Mouse (Mus musculus) left cerebral cortex, adult 11 months (tissue): ENCODE results near the gene Fgfr2.
"Not testable (repeated sequence)": the region's sequence is repeated elsewhere in the genome, so short reads cannot be mapped to it uniquely, and the experiment has no call there.

Experiments used
- DNase-seq: peaks from one replicate; pipeline ENCODE4 v3.0.0; 2022; ENCODE audit warnings: low spot score

The Fgfr2 gene

GRCm38 (mm10) chr7:130510243-130510642 is 2612.9 kb downstream of the Fgfr2 start:
- DNase-seq: no peak

GRCm38 (mm10) chr7:130503006-130503405 is 2620.1 kb downstream of the Fgfr2 start:
- DNase-seq: no peak

GRCm38 (mm10) chr7:130501499-130501898 is 2621.7 kb downstream of the Fgfr2 start:
- DNase-seq: no peak

DNA sequence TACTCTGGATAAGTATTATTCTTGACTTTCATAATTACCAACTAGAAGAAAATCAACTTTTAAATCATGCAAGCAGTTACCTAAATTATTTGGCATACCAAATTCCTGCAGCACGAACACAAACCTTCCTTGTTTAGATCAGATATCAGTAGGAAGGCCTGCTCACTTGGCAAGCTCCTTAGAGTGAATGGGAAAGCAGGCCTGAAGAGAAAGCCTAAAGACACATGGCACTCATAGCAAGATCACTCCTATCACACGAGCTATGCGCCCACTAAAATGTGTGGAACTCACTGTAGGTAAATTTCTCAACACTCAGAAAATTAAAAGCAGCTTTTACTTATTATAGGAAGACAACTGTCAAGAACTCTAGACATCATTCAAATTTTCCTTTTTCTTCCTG is 2629.8 kb downstream of the Fgfr2 start:
- no peak for DNase-seq

- DNase-seq: no peak
Observed at GRCm38 (mm10) chr7:130492026-130492425, 2631.1 kb downstream of the Fgfr2 start.

- not testable (repeated sequence) for DNase-seq
Observed at GRCm38 (mm10) chr7:130479003-130479402, 2644.1 kb downstream of the Fgfr2 start.

DNA sequence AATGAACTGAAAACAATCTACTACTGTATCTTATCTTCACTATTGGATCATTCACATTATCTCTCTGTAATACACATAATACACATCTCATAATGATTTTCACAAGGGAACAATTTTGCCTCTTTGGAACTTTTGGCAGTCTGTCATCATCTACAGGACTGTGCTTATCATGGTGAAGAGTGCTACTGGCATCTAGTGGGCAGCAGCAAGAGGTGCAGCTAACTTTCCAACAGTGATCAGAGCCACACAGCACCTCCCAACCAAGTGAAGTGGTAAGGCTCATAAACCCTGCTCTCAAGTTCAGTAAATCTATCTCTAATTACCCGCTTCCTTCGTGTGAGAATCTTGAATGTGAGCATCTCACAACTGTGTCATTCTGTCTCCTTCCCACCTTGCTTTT is 2647.2 kb downstream of the Fgfr2 start:
- peak; percentile 37 for DNase-seq

DNA sequence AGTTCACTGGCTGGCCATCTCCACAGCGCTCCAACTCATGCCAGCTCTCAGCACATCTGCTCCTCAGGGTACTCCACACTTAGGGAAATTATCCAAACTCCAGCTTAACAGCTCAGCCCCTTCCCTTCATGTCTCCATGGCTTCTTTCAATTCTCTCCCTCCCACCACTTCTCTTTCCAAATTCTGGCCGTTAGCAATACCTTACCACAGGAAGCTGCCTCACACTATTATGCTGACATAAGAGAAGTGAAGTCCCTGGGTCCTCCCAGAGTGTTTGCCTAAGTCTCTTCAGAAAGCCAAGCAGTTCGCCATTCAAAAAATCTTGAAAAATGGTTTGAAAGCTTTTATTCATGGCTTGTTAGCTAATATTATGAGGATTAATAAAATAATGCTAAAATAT is 2649.3 kb downstream of the Fgfr2 start:
- DNase-seq: no peak

DNA sequence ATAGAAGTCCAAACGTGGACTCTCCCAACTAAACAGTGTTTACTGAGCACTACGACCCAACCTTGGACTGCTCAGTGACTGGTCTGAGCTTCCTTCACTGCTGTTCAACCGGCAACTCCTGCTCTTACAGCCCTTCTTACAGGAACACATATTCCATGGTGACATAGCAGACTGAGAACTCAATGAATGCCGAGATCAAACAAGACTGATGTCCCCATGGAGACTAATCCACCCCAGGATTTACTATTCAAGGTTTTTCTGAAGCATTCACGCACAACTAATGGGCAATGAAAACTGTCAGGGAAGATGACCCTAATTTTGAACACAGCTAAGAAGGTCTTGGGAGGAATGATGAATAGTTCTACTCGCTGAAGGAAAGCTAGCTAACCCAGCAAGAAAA is 2650.5 kb downstream of the Fgfr2 start:
- DNase-seq: no peak

GRCm38 (mm10) chr7:130471045-130471444 is 2652.1 kb downstream of the Fgfr2 start:
- DNase-seq: no peak

GRCm38 (mm10) chr7:130455587-130456246 is 2667.4 kb downstream of the Fgfr2 start:
- no peak for DNase-seq

GRCm38 (mm10) chr7:130454226-130454625 is 2668.9 kb downstream of the Fgfr2 start:
- no peak for DNase-seq

GRCm38 (mm10) chr7:130435776-130436175 is 2687.4 kb downstream of the Fgfr2 start:
- DNase-seq: no peak

DNA sequence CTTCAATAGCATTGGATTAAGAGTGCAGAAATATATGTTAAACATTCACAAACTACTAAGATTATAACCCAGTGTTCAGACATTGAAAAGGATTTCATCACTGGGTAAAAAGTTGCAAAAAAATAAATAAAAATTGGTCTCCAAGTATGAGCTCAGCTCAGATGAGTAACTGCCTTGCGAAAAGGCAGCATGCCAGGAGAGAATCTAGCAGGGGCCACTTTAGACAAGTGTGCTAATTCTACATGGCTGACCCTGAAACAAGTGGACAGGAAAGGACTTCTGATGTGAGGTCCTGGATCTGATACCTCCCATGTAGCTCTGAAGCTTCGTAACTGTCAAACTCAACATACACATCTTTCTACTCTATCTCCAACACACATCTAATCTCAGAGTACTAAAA is 2691.0 kb downstream of the Fgfr2 start:
- DNase-seq: no peak

DNA sequence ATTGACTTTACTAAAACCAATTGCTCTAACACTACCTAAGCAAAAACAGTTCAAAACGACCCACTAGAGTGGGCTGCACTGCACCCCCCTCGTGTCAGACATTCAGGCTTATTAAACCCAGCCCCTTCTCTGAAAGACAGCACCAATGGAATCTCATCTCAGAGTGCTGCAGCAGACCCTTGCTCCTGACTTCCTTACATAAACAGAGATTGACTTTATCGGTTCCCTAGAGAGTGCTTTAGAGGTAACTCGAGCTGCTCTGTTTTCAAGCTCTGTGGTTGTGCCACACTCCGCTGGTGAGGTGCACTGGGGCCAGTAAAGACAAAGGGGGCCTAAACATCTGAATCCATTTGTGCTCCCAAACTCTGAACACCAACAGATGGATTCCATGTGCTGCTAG is 2696.6 kb downstream of the Fgfr2 start:
- DNase-seq: no peak

DNA sequence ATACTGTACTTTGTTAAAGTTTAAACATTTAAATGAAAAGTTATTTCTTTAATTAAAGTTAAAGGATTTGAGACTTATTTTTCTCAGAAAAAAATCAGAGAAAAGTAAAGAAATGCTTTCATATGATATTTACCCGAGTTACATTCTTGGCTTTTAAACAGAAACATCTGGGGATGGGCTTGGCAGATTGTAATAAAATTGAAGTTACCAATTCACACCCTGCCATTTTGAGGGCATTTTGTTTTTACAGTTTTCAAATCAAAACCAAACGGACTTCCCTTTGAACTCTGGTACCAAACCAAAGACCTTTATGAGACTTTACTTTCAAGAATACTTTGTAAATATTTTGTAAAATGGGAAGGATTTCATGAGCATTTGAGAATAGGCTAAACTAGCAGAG is 2697.2 kb downstream of the Fgfr2 start:
- no peak for DNase-seq

- no peak for DNase-seq
Observed at GRCm38 (mm10) chr7:130419961-130420360, 2703.2 kb downstream of the Fgfr2 start.

GRCm38 (mm10) chr7:130407622-130408021 is 2715.5 kb downstream of the Fgfr2 start:
- DNase-seq: no peak

- no peak for DNase-seq
Observed at GRCm38 (mm10) chr7:130403346-130403745, 2719.8 kb downstream of the Fgfr2 start.

GRCm38 (mm10) chr7:130394697-130395096 is 2728.5 kb downstream of the Fgfr2 start:
- no peak for DNase-seq

GRCm38 (mm10) chr7:130390060-130390459 is 2733.1 kb downstream of the Fgfr2 start:
- not testable (repeated sequence) for DNase-seq

DNA sequence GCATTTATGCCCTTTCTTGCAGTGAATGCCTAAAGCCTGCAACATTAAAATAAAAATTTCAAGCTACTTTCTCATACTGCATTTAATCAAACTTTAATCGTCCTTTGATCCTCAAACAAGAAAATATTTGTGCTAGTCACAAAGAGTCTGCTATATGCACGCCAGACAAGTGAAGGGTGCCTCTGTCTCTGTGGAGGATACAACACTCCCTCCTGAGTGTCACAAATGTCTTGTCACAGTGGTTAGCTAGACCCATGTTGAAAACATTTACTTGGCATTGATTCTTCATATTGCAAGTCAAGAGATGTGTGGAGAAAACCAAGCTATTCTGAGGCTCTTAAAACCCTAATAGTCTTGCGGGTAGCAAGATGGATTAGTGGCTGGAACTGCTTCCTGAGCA is 2736.8 kb downstream of the Fgfr2 start:
- DNase-seq: no peak

GRCm38 (mm10) chr7:130385732-130386294 is 2737.3 kb downstream of the Fgfr2 start:
- DNase-seq: no peak

DNA sequence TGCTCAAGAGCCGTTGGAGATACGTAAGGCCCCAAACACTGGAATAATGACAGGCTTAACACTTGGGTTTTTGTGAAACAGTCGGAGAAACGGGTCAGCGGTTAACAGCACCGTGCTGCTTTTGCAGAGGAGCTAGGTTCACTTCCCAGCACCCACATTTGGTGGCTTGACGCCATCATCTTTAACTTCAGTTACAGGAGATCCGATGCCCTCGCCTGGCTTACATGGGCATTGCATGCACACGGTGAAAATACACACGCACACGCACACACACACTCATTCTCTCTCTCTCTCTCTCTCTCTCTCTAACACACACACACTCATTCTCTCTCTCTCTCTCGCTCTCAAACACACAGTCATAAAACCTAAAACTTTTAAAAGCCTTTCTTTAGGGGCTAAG is 2741.0 kb downstream of the Fgfr2 start:
- no peak for DNase-seq
